Mouse (Mus musculus) T-cell, adult 2 months (primary cell): ENCODE data around the gene Gm9803.
A peak's percentile ranks its signal among the peaks of the same experiment; 100 is the strongest.

Experiments
- DNase-seq: peaks from one replicate; pipeline ENCODE4 v3.0.0; 2022; ENCODE audit warnings: low spot score

Gm9803 gene

DNA sequence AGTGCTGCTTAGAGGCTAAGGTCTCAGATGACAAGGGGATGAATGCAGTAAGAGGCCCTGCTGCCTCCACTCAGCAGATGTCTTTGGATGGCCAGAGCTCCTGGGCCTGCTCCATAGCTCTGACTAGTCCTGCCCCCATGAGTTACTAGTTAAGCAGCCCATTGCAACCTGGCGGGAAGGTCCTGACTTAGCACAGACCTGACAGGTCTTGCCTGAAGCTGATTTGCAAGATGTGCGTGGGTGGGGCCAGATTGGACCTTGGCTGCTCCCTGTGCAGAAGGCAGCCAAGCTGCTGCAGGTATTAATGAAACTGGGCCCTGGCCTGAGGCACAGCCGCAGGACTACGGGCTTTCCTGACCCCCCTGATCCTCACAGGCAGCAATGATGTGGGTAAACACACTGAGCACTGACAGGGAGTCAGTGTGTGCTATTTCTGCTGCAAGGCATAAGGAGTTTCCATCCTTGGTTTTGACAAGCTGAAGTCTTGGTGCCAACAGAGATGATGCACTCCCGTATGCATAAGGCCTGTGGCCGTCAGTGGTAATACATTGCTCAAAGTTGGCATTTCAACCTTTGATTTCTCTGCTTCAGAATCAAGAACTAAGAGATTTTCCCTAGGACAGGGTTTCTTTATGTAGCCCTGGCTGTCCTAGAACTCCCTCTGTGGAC is 6.8 kb upstream of the Gm9803 start:
- DNase-seq: no peak

DNA sequence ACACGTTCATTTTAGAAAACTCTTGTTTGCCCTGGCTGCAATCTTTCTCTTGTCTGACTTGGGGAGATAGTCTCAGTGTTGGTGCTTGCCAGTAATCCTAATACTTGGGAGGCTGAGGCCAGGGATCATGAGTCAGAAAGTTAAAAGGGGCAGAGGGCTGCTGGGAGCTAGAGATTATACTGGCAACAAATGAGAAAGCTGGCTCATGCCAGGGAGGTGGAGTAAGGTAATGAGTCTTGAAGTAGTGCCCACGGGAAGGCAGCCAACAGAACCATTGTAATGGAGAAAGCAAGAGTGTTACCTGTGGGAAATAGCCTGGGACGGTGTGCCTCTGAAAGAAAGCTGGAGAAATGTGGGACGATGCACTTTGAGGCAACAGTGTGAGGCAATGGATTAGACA is 6.0 kb upstream of the Gm9803 start:
- no peak for DNase-seq

DNA sequence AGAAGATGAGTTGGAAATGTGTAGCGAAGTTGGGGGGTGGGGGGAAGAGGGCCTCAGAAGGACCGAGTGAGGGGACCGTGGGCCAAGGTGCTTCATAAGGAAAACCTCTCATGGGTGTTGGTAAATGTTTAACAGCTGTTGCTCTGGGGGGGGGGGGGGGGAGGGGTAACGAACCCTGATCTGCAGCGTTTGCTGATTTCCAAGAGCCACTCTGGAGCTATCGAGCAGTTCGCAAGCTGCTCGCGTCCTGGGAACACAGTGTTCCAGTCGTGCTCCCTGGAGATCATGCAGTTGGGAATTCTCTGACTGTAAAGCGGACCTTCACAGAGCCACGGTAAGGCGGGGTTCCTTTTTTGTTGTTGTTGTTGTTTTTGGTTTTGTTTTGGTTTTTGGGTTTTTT is 5.5 kb upstream of the Gm9803 start:
- DNase-seq: no peak

DNA sequence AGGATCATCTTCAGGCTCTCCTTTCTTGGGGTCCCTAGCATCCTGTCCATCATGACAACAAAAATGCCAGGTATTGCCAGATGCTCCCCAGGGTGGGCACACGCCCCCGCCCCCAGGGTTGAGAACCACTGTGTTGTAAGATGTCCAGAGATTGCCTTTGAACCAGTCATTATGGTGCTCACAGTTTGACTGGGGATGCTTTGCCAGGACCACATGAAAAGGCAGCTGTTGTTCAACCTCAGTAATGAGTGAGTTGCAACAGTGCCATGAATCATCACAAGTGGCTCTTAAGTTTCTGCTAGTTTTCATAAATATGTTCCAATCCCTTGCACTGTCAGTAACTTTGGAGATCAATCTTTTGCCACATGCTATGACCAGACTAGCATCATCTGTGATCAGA is 3.9 kb upstream of the Gm9803 start:
- no peak for DNase-seq

DNA sequence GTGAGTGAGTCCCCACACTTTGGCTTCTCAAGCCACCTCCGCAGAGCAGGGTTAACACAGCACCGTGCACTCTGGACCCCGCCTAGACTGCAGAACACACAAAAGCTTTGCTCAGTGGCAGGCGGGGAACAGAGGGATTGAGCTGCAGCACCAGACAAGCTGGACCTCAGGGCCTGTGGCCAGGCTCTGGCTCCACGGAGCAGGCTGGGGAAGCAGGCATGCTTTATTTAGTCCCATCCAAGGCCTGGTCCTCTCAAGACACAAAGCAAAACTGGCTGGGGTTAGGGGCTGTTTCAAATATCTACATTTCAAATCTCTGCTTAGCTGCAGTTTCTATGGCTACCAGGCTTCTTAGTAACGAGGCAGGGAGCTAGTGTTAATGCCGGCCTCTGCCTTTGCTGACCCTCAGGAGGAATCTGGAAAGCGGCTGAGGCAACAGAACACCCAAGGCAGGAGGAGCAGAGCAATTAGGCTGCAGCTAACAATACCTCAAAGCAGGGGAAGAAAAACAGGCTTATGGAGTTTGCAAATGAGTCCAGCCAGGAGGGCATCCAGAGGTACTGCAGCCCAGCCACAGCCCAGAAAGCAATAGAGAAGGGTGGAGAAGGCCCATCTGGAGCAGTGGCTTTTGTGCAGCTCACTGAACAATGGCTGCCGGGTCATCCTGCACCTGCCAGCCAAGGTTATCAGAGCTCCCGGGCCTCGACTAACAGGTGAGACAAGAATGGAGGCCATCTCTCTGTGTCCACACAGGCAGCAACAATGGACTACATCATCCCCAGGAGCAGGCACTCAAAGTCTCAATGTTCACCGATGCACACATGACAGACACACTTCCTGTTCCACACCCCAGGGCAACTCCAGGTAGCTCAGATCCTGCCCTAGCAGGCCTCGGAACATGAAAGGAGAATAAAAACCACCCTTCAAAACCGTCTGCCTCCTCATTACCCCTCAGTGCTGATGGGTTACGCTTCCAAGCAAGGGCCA is 3.7 kb downstream of the Gm9803 start:
- no peak for DNase-seq

DNA sequence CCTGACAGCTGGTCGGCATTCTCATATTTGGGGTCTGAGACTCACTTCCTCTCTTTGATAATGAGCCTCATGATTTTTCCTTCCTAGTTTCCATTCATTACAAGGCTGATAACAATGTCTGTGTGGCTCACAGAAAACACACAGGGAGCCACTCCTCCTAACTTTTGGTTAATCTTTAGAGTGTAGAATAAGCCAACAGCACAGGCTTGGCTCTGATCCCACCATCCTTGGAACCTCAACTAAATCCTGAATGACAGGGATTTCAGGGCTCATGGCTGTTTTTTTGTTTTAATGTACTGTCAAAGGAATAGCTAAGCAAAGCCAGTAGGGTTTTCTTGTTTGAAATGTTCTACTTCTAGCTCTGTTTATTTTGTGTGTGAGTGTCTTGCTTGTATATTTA is 10.5 kb downstream of the Gm9803 start:
- DNase-seq: no peak

DNA sequence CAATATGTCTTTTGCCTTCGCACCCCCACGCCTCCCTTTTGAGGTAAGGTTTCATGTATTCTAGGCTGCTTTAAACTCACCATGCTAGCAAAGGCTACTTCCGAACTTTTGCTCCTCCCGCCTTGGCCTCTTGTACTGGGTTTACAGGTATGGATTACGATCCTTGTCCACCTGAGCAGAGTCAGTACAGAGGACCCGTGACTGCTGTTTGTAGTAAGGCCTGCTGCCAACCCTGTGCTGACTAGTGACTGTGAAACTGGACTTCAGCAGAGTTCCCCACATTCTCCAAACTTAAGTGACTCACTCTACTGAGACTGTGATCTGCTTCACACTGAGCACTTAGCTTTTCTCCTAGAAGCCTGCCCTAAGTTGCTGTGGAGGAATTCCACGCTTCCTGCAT is 13.8 kb downstream of the Gm9803 start:
- no peak for DNase-seq

DNA sequence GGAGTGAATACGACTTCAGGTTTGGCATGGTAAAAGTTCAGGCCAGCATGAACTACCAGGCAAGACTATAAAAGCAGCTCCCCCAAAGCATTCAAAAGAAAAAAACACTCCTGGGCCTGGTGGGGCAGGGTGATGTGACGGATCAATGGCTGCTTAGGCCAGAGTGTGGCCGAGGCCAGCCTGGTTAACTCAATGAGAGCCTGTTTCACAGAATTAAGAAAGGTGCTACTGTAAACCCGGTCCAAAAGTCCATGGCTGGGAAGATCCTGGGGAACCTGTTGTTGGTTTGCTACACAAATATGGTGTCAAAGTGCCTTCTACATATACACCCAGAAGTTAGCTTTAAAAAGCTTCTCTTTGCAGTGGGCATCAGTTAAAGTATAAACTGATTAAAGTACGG is 14.9 kb downstream of the Gm9803 start:
- no peak for DNase-seq

DNA sequence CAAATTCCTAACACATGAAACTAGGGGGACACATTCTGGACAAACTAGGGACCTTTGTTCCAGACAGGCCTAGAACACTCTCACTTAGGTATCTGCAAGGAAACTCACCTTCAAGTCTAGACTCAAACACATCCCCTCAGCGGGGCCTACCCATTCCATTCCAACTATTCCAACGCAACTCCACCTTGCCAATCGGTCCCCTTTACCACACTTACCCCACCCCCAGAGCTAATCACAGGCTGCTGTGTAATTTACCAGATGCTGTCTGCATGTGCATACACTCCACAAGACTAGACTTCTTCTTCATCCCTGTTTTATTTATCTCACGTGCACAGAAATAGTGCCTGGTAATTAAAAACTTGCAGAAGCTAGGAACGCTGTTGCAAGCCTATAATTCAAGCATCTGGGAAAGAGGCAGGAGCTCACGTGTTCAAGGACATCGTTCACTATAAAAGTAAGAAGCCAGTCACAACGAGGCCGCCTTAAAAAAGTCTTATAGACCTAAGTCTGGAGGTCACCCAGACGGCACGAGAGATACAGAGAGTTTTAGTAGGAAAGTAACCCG is 15.9 kb downstream of the Gm9803 start:
- DNase-seq: no peak

DNA sequence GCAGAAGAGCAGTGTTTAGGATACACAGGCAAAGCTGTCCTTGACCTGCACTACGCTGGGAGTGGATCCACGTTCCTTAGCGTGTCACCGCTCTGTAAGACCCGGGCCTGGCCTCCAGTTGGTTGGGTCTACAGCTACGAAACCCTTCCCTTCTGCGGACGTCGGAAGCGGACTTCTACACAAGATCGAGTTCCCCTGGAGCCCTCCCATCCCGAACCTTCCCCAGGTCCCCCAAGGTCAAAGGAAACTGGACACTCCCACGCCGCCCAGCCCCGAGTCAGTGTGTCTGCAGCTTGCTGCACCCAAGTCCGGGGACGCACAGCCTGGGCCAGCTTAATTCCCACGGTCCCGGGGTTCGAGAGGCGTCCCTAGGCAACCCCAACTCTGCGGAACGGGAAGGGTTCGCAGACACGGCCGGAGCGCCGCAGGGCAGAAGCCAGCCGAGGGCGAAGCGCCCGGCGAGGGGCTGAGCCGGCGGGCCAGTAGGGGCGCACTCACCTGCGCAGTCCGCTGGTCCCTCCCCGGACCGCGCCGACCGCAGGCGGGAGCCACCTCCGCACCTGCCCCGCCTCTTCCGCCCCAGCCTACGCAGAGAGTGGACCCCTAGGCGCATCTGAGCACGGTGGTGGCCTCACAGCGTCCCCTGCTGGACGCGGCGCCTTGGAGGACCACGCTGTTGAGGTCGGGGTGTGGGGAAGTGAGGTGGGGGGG is 16.7 kb downstream of the Gm9803 start, which contains the start of gene 1700021F05Rik:
Gene 1700021F05Rik (minus strand): TSS at position 553 of the 711 bp plus-strand sequence.
- peak; percentile 93 for DNase-seq

DNA sequence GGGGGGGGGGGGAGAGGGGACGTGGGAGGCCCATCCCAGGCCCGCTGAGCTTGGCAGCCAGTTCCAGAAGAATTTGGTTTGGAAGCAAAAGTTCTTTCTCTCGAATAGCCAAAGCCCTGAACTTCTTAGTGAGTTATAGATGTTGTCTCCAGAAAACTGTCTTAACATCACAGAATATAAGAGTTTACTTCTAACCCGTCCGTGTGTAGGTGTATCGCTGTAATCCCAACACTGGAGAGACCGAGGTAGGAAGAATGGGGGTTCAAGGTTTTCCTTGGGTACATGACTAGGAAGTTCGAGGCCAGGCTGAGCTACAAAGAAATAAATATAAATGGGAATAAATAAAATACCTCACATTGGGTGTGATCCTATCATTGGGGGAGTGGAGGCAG is 17.3 kb downstream of the Gm9803 start:
- no peak for DNase-seq

DNA sequence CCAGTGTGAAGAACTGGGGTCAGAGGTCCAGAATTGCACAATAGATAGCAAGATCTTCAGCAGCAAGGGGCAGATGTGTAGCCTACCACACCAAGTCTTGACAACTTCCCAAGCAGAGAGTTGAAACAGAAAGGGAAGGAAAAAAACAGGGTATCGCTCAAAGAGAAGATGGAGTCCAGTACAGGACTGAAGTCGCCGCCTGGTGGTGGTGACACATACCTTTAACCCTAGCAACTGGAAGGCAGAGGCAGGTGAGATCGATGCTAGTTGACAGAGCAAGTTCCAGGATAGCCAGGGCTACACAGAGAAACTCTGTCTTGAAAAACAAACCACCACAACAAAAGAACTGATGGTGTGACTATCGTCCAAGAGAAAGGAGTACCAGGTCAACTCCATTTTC is 25.5 kb downstream of the Gm9803 start:
- no peak for DNase-seq

DNA sequence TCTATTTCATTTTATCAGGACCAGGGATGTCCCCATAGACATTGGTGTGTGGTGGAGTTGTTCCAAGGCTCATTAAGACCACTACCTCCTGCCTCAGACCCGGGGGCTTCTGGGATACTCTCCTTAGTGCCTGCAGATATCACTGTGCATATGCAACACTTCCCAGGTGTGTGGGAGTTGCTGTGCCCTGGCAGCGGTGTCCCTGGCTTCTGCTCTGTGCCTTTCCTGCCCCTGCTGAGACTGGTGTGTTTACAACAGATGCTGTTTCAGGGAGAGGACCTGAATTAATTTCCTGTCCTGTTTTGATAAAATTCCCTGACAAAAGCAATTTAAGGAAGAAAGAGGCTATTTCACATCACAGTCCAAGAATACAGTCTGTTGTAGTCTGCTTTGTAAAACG is 27.0 kb downstream of the Gm9803 start:
- no peak for DNase-seq

DNA sequence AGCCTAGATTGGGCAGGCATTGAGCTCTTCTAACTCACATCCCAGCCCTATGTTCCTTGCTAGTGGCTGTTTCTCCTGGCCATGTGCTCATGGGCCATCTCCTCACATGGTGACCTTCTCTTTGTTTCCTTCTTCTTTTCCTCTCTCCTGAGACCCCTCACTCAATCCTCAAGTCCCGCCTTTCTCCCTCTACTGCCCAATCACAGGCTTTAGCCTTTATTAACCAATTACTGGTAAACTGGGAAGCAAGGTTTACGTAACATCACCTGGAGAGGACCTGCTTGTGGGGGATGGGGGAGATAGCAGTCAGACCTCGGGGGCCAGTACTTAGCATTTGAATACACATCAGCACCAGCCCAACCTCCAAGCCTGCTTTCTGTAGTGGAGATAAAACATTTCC is 27.5 kb downstream of the Gm9803 start:
- no peak for DNase-seq

DNA sequence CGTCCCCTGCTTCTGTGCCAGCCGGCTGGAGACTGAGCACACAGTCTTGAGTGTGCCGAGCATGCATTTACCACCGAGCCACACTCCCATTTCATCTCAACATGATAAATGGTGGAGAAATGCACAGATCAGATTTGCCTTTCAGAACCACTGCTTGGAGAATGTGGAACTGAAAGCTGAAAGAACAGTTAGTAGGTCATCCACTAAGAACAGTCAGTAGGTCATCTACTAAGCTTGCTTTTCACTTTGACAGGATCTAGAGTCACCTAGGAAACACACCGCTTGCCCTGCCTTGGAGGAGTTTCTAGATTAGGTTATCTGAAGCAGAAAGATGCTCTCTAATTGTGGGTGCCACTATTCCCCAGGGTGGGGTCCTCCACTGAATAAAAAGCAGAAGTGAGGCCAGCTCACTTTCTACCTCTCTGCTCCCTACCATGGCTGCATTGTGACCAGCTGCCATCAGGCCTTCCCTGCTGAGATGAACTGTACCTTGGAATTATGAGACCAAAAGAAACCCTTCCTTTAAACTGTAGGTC is 33.8 kb downstream of the Gm9803 start:
- DNase-seq: no peak

DNA sequence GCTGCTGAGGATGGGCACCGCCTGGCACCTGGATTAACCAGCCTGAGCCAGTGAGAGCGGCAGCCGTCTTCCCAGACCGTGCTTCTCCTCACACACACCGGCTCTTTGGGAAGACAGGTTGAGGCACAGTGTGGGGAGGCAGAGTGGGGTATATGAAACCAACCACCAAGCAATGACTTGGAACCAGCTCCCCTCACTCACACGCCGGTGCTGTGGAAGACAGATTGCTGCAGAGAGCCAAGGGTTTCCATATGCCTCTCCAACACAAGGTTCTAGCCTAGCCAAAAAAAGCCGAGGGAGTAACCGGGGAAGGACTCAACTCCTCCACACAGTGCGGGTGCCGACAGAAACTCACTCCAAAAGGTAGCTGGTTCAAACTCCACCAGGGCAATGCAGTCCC is 35.4 kb downstream of the Gm9803 start:
- no peak for DNase-seq

DNA sequence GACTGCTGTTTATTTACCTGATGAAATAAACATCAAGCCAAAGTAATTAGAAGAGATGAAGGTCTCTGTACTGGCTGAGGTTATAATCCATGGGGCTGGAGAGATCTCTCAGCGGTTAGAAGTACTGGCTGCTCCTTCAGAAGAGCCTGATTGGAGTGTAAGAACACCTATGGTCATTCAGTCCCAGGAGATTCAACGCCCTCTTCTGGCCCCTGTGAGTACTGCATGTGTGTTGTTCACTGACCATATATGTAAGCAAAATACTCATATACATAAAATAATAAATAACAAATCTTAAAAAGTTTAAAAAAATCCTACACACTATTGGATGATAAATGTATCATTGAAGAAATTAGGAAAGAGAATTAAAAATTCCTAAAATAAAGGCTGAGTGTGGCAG is 36.9 kb downstream of the Gm9803 start:
- no peak for DNase-seq

DNA sequence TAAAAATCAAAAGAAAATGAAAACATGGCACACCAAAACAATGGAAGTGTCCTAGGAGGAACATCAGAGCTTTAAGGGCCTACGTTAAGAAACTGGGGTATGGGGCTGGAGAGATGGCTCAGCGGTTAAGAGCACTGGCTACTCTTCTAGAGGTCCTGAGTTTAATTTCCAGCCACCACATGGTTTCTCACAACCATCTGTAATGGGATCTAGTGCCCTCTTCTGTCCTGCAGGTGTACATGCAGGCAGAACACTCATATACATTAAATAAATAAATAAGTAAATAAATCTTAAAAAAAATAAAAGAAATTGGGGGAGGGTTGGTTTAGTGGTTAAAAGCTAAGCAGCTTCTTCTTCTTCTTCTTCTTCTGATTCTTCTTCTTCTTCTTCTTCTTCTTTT is 37.4 kb downstream of the Gm9803 start:
- no peak for DNase-seq
